Mouse (Mus musculus): Measurements from ENCODE around the gene Raly.

The Raly gene

DNA sequence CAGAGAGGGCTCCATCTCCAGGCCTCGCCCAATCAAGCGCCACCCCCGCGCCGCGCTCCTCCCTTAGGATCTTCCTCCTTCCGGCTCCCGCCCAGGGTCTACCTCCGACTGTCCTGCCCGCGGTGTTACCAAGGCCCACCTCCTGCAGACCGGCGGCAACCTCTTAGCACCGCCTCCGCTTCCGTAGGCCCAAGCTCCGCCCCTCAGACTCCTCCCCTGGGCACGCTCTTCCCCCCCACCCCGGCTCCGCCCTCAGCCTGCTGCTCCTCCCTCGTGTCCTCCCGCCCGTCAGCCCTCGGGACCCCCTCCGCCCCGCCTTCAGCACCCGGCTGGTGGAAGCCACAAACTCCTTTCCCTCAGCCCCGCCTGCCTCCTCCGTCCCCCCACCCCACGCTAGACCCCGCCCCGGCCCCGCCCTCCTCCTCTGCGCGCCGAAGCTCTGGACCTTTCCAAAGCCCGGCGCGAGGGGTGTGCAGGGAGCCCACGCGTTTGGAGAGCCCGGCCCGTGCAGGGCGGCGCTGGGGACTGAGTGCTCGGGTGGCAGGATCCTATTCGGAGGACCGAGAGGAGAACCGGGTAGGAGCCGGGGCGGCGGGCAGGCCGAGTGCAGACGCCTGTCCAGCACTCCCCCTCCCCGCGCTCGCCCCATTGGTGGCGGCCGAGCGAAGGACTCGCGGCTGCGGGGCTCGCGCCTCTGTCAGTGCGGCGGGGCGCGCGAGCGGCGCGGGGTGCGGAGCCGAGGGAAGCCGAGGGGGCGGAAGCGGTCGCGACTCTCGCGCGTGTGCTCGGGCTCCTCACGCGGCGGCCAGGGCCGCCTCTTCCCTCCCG lies at the start of gene Raly, which contains the start of gene a:
Raly (plus strand) TSS at position 441 of the 828 bp plus-strand sequence.
a (plus strand) TSS at position 747 of the 828 bp plus-strand sequence.
- peak; percentile 96 for DNase-seq

DNA sequence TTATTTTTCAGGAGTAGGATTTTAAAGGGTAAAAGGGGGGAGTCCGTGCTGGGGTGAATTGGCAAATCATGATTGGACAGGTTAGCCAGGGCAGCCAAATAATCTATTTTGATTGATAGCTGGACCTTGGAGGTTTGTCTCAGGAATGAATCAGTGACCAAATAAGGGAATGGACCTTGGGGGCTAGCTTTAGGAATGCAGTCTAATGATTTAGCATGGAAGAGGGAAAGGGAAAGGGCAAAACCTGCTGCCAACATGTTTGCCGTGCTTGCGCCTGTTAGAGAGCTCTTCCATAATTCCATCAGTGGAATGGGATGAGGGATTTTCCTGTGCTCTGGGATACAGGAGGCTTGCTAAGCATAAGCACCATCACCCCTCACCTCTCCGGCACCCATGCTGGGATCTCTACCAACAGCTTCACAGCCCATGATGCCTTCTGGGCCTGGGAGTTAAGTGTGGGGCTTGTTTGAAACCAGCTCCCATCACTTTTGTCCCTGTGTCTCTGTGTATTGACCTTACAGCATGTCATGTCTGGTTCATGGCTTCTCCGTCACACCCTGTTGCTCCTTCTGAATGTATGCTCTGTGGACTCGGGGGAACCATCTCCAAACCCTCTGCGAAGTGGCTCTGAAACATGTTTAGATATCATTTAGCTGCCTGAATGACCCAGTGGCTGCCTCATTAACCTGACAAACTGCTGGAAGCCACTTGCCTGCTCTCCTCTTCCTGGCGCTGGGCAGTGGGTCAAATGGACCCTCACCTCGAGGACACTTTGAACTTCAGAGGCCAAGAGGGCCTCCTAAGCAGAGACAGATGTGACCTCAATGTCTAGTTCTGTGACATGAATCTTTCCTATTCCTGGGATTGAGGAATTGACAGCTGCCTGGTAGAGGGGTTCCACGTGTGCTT lies 47.7 kb upstream of the Raly start:
- DNase-seq = no peak

DNA sequence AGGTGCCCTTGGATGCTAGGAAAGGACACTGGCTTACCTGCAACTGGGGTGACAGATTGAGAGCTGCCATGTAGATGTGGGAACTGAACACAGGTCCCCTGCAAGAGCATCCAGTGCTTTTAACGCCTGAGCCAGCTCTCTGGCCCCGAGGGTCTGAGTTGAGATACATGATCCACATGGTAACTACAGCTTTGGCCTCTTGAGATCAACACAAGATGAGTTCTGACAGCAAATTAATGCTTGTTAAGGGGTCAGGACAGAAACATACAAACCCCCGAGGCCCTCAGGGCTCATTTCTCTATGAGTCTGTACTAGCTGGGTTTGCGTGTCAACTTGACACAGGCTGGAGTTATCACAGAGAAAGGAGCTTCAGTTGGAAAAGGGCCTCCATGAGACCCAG lies 47.0 kb upstream of the Raly start:
- DNase-seq = no peak

DNA sequence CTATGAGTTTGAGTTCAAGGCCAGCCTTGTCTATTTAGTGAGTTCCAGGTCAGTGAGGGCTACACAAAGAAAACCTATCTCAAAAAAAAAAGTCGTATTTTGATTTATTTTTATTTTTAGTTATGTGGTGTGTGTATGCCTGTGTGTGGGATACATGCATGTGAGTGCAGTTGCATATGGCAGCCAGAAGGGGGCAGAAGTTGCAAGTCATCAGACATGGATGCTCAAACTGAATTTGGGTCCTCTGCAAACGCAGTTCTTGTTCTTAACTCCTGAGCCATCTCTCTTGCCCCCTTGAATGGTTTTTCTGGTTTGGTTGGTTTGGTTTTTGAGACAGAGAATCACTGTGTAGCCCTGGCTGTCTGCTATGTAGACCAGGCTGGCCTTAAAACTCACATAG lies 42.5 kb upstream of the Raly start:
- no peak for DNase-seq

DNA sequence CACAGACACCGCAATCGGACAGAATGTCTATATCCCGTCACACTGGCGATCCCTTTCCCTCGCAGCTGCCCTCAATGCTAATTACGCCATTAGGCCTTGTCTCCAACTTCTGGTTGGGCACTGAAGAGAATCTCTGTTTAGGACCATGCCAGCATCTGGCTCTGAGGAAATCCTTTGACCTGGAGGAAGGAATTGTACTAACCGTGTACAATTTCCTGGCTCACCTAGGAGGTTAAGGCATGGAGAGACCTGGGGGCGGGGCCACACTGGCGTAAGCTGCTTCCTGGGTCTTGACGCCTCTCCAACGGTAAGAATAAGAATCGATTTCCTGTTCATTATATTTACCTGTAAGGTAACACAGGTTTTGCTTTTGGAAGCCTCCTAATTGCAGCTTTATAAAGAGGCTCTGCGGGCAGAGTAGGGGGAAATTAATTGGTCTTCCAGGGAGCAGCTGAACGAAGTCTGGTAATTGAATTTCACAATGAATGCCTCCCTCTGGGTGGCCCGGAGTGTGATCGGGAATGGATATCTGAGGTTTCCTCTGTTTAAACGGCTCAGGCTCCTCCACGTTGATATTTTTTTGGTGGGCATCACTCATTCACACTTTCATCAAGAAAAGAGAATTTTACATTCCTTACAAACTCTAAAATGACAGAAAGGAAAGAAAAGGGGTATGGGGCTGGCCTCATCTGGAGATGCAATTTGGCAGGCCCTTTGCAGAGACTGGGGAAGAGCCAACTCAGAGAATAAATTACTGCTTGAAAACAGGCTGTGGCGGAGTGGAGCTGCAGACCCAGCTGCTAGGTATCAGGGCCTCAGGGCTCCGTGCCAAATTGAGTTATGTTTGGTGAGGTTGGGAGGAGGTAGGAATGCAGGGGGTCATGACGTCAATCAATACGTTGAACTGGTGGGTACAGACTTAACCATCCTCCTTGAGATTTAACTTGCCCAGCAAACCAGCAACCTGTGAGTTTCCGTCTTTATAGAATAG lies 41.6 kb upstream of the Raly start:
- DNase-seq = no peak

DNA sequence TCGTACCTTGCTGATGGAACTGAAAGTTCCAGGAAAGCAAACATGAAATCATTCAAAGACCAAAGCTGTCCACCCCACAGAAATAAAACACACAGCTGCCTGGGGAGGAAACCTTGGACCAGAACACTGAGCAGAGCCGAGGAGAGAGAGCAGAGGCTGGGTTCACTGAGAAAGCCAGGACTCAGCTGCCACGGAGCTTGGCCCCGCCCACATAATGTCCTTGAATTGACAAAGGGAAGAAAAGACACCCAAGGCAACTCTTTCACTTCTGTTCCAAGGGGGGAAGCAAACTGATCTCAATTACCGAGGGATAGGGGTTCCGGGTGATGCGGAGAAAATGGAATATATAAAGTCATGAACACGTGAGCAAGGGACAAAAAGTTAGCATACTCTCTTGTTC lies 39.0 kb upstream of the Raly start:
- DNase-seq = no peak

DNA sequence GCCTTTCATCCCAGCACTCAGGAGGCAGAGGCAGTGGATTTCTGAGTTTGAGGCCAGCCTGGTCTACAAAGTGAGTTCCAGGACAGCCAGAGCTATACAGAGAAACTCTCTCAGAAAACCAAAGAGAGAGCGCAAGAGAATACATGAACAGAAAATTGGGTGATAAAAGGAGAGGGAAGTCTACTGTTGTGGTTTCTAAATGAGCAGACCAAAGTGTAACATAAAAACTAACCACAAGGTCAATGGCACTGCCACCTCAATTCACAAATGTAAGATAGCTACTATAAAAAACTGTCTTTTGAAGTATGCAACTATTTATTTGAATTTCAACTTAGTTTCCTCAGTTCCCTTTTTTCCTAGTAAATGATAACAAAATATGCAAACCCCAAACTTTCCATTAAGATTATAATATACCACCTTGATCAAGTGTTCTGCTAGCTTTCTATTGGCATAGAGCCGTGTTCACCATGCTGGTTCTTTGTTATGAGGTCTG lies 36.8 kb upstream of the Raly start:
- DNase-seq = no peak

DNA sequence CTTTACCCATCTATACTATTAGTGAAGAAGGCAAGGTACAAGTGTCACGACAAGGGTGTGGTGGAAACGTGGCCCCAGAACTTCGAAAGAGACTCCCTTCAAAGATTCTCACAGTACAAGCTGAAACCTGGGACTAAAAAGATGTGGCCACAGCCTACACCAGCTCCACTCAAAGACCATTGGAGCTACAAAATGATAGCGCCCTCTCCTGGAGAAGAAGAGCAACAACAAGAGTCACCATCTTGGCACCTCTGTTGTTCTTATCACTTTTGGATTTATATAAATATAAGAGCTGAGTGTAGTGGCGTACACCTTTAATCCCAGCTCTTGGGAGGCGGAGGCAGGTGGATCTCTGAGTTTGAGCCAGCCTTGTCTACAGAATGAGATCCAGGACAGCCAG lies 35.1 kb upstream of the Raly start:
- DNase-seq = no peak

DNA sequence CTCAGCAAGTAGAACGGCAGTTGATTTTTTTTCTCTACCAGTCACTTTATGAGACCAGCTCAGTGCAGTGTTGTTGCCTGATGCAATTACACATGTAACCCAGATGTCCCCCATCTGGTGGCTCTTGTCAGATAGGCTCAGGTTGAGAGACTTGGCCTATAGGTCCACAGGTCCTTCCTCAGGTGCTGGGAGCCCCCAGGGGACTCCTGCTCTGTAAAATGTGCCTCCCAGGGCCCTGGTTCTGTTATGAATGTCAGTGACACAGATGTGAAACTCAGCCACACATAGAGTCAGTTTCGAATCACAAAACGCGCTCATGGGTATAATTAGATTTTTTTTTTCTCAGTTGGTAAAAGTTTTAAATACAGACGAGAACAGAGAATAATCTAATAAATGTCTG lies 33.2 kb upstream of the Raly start:
- no peak for DNase-seq

DNA sequence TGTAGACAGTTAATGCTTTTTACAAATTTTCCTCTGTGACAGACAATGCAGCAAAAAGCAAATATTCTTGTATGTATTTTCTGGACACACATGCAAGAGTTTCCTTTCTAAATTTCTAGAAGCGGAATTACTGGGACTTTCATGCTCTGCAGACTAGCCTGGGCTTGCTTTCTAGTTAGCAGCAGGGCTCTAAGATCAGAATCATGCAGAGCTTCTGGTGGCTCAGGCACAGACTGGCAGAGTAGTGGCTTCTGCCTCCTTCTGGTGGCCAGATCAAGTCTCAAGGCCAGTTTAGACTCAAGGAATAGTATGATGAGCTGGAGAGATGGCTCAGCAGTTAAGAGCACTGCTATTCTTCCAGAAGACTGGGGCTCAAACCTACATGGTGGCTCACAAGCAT lies 32.4 kb upstream of the Raly start:
- DNase-seq = no peak

DNA sequence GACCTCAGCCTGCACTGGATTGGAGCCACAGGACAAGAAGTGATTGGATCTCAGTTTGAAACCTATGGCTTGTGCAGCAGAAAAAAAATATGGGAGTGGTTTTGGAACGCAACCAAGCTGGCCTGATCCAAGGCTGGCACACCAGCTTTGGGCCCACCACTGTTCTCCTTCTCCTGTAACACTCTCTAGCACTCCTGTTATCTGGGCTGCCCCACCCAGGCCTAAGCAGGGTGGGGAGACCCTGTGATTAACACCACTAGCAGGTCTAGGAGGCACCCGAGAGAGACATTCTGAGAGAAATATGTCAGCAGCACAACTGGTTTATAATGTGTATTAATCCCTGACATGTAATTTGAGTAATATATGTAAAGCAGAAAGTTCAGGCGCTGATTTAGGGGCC lies 27.7 kb upstream of the Raly start:
- DNase-seq = no peak

DNA sequence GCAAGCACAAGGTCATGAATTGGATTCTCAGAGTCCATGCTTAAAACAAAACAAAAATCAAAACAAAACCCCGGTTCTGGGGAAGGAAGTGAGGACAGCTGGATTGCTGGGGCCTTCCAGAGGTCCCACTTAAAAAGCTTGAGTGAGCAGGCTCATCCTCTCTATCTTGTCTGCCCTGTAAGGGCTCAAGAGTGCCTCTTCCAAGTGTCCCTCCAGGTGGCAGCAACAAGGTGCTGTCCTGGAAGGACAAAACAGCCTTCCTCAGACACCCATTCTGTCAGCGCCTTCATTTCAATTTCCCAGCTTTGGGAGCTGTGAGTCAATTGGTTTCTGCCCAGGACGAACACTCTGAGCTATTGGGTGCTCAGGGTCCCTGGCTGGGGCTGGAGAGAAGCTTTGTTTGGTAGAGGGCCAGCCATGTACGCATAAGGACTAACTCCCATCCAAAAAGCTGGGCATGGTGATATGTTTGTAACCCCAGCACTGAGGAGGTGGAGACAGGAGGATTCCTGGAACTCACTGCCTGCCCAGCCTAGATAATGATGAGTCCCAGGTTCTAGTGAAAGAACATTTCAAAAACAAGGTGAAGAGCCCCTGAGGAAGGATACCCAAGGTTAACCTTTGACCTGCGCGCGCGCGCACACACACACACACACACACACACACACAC lies 25.9 kb upstream of the Raly start:
- DNase-seq = no peak

DNA sequence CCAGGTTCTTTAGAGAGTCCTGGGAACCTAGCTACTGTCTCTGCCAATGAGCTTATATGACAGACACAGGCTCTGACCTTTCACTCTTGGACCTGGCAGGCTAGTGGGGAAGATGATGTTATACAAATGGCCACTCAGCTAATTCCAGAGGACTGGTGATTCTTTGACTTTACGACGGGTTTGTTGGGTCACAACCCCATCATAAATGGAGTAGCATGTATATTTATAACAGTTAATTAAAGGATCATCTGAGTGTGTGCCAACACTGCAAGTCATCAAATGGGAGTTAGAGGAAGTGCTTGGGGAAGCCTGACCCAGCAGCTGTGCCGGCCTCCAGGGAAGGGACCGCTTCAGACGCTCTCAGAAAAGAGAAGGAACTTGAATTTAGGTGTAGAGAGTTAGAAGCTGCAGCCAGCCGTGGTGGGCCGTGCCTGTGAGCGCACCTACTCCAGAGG lies 25.3 kb upstream of the Raly start:
- no peak for DNase-seq

DNA sequence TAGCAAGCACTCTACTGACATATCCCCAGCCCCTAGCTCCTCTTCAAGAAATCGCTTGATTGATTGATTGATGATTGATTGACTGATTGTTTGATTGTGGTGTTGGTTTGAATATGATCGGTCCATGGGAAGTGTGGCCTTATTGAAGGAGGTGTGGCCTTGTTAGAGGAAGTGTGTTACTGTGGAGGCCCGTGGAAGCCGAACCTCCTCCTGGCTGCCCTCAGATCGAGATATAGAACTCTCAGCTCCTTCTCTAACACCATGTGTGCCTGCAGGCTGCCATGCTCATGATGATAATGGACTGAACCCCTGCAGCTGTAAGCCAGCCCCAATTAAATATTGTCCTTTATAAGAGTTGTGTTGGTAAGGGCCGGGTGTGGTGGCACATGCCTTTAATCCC lies 23.8 kb upstream of the Raly start:
- no peak for DNase-seq

DNA sequence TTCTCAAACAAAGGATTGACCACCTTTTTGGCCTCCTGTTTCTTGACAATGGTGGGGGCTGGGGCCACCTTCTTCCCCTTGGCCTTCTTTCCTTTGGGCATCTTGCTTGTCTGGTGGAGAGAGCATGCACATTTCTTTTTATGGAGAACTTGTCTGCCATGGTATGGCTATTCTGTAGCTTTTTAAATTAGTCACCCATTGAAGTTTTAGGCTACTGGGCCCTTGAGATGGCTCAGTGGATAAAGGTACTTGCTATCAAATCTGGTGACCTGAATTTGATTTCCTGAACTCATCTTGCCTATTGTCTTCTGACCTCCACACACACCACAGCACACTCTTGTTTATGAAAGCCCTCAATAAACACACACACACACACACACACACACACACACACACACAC lies 21.0 kb upstream of the Raly start, which contains the start of gene Gm14214:
Gm14214 (minus strand) TSS at position 101 of the 400 bp plus-strand sequence.
- DNase-seq = no peak

DNA sequence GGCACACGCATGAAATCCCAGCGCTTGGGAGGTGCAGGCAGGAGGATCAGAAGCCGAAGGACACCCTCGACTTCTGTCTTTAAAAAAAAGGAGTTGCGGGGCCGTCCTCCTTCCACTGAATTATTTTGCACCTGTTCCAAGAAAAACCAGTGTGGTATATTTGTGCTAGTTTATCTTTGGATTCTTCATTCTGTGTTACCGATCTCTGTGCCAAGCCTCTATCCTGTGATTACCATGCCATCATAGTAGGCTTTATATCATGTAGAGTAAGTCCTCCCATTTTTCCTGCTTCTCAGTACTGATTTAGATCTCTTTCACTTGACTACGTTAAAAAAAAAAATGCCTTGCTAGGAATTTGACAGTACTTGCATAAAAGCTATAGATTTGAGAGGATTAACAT lies 19.3 kb upstream of the Raly start:
- DNase-seq = no peak

DNA sequence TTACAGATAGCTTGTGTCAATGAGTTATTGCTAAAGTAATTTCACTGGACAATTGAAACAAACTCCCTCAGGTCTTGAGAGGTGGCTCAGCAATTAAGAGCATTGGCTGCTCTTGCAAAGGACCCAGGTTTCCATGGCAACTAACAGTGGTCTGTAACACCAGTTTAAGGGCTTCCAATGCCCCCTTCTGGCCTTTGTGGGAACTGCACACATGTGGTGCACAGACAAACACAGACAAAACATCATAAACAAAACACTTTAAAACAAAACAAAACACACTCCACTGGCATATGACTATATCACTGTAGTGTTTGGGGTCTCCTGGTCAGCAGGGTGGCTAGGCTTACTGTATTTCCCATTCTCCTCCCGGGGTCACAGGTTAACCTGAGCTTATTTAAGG lies 16.9 kb upstream of the Raly start:
- DNase-seq = no peak

DNA sequence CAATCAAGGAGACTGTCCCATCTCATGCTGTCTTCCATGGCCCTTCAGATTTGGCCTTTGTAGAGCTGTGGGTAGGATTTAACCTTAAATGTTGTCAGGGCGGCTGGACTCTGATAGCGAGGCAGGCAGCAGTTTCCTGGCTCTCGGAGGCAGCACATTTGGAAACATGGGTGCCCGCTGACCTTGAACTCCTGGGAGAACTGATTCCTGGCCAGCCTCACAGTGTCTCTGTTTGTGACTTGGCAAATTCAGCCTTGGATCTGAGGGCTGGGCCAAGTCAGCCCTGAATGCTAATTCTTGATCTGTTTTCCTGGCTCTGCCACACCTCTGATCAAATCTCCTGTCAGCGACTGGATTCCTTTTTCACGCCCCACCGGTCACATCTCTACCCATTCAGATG lies 14.4 kb upstream of the Raly start:
- no peak for DNase-seq

DNA sequence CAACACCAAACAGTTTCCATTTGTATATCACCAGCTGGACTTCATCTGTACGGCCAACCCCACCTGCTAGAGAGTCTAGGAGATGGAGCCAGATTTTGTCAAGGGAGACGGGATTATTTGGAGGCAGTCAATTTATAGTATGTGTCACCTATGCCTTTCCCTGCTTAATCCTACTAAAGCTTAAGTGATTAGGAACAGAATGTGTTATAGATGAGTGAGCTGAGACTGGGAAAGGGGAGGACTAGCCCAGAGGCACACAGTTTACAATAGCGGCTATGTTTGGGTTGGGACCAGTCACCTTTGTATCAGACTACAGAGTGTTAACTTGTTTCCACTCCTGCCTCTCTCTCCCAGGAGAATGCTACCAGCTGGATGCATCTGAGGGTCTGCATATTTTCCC lies 11.2 kb upstream of the Raly start:
- no peak for DNase-seq

DNA sequence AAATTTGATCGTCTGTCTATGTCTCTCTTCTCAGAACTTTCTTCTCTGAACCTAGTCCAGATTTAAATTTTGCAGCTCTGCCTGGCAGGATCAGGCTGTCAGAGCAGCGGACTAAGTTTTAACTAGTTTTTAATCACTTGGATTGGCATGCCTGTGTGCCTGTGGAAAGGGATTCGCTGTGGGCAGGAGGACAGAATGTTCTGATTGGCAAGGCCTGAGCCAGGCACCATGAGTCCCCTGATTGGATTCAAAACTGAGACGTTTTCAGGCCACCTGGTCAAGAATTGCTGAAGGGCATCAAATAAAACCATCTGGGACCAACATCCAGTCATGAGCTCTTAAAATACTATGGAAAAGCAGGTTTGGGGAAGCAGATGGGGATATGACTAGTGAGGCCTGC lies 8.5 kb upstream of the Raly start:
- no peak for DNase-seq

DNA sequence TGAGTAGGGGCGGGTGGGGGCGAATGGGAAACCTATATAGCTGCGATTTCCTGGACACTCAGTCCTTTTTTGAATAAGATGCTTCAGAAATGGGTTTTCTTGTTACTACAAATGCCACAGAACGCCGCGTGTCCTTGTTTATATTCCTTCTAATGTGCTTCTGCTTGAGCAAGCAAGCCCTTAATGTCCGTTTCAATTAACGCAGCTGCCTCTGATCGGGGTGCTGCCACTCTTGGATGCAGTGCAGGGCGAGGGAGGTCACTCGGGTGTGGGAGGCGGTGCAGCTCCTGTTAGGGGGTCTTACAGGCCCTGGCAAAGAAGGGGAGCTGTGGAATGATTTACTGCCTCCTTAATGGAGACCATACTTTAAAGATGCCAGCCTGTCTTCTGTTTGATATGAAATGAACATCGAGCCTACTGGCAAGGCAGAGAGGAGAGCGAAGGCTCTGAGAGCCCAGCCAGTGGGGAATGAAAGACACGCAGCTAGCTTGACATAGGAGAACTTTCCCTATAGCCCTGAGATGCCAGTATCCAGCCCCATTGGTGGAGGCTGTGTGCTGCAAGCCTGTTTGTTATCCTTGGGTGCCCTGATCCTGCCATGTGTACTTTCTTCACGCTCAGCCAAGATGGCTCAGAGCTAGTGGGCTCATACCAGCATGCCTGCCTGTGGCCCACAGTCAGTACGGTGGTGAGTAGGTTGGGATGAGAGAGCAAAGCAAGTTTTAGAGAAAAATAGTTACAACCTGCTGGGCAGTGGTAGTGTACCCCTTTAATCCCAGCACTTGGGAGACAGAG lies 7.8 kb upstream of the Raly start:
- DNase-seq = no peak
